Mouse (Mus musculus) spleen, embryonic (tissue): ENCODE measurements around the gene Tymp.

Experiments
- CTCF ChIA-PET: fragments of 350-600 bp; sonication (Branson Sonifier 250); formaldehyde crosslinking; loops from one replicate; lab custom pipeline; 2022; lab: Charles Lee

Gene Tymp

DNA sequence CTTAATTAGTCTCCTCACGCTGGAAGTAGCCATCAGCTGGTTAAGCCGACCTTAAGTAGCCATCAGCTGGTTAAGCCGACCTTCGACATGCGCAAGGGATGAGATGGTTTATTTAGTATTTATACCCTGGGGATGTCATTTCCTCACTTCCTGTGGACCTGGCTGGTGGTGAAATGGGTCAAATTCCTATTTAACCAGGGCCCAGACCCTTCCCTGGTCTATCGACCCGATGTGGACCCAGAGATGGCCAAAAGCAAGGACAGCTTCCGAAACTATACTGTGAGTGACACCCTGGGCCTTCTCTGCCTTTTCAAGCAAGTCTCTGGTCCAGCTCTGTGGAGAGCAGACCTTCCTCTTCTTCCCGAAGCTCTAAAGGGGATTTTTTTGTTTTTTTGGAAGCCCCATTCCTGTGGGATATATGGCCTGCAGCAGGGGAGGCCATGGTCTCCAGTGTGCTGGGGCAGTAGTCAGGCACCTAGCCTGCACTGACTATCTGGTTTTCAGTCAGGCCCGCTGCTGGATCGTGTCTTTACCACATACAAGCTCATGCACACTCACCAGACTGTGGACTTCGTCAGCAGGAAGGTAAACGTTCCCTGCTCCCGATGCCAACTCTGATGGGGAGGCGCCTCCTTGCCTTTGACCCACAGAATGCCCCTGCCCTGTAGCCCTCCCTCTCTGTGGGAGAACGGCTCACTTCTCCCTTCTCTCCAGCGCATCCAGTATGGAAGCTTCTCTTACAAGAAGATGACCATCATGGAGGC is 41.9 kb downstream of the Tymp start:
- CTCF ChIA-PET: no interaction called here

DNA sequence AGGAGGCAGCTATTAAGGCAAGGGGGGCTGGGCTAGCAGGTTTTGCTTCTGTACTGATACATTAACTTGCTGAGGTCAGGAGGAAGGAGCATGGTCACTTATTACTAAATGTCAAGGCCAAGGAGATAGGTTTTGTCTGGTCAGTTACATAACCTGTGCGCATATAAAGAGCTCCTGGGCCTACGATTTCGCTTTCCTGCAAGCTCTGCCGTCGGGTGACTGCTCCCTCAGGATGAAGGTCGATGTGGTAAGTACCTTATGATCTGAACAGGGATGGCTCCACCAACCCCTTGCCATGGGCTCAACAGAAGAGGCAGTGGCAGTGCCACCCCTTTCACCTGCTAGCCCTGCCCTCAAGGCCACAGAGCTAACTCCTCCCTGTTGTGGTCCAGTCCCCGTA is 42.6 kb downstream of the Tymp start, which contains the start of gene Miox:
Gene Miox, plus strand, starts transcription at position 128 of the 400 bp plus-strand sequence.
- CTCF ChIA-PET: no interaction called here

DNA sequence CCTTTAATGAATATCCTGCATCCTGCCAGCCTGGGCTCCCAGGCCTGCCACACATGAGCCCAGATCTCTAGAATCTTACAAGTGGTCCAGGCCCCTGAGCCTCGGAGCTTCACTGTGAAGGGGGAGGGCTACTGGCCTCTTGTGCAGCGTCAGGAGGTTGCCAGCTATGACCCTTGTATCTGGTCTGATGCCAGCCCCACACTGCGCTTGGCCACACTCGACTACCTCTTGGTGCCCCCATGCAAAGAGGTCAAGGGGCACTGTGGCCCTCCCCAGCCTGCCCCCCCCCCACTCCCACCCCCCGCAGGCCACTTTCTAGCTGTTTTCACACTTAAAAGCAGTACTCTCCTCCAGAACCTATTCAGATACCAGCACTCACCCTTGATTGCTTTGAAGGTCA is 50.4 kb downstream of the Tymp start:
- CTCF ChIA-PET: no interaction called here

DNA sequence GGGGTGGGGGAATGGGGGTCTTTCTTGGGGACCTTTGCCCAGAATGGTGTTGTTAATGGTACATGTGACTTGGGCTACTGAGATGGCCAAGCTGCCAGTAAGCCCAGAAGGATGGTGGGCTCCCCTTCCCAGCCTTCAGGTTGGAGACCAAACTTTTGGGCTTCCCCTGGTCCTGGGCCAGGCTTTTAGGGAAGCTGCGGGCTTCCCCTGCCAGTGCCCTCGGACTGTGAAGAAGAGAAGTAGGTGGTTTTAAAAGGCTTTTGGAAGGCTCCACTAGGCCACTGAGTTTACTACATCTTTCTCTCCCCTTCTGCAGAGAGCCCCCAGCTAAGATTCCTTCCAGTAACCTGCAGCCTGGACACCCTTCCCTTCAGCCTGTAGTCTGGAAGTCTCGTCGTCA is 53.2 kb downstream of the Tymp start:
- CTCF ChIA-PET: interaction anchor here (0.6 to 0.9 kb wide), 2 partner anchors 16 to 114 kb away, joined by 3 to 7 read pairs; no protein-coding TSS in a partner anchor

DNA sequence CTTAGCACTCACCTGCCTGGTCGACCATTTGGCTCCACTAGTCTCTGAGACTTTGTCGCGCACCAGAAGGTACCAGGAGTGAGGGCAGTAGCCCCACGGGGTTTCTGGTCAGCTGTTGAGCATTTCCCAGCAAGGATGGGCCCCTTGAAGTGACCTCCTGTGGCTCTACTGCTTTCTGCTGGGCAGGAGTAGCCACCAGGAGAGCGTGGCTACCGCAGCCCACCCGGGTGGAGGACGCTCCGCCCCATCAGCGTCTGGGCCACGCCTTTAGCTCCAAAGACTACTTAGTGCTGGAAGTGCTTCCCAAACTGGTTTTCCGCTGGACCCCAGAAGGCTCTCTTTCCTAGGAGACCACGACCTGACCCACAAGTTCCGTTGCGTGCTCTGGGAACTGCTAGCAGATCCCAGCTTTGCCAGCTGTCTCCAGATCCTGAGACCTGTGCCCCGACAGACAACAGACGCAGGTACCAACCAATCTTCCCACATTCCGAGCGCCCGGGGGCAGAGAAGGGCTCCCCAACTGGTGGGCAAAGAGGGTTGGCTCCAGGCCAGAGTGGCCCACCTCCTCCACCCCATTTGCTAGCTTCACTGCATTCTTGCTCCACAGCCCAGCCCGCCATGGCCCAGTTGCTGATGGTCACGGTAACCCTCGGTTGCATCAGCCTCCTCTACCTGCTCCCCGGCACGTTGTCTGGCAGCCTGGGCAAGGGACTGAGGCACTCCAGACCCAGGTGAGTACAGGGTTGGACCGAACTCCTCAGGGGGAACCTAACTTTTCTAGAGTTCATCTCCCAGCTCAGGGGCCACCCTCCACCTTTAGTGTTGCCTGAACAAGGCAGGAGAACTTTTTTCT is 53.9 kb downstream of the Tymp start, which contains the start of gene Adm2:
Gene Adm2, plus strand, starts transcription at position 51 of the 853 bp plus-strand sequence.
- CTCF ChIA-PET: interaction anchor here (0.6 kb wide), 1 partner anchor 17 kb away, joined by 3 read pairs; no protein-coding TSS in a partner anchor
